Mouse (Mus musculus) C2C12 (cell line): ENCODE data around the gene Faiml.

Experiments
- CEBPB ChIP-seq: IDR thresholded peaks from one replicate; pipeline ENCODE4 v1.6.1; 2011; ENCODE audit warnings: low read depth, mild to moderate bottlenecking, control low read depth, moderate library complexity
- CTCF ChIP-seq: IDR thresholded peaks from one replicate; pipeline ENCODE4 v1.5.1; 2011; ENCODE audit not compliant: control insufficient read depth, insufficient read depth, insufficient read length
- FOSL1 ChIP-seq: IDR thresholded peaks from one replicate; pipeline ENCODE4 v1.8.0; 2011; ENCODE audit warnings: mild to moderate bottlenecking, low read length; ENCODE audit not compliant: poor library complexity, insufficient read depth, severe bottlenecking
- MAX ChIP-seq: IDR thresholded peaks from one replicate; pipeline ENCODE4 v1.6.1; 2011; ENCODE audit warnings: mild to moderate bottlenecking, control low read depth
- MYOG ChIP-seq: IDR thresholded peaks from one replicate; pipeline ENCODE4 v1.6.1; 2011; ENCODE audit not compliant: control insufficient read depth, insufficient read length; ENCODE audit errors: extremely low read depth
- USF1 ChIP-seq: IDR thresholded peaks from one replicate; pipeline ENCODE4 v1.6.1; 2011; ENCODE audit warnings: low read depth, mild to moderate bottlenecking, control low read depth, moderate library complexity

DNA sequence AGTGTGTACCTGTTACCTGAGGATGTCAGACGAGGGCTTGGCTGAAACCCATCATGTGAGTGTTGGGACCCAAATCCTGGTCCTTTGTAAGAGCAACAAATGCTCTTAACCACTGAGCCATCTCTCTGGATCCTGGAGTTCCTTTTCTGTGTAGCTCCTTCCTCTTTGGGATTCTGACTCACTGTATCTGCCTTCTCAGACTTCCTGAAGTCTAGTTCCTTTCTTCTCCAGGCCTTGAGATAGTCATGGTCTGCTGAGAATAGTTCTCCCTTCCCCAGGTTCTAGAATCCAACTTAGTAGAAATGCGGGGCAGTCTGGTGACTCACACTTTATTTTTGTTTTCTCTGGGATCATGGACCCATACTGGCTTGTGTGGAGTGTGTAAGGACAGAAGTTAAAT lies 24.4 kb downstream of the Faiml start:
- TF ChIP-seq CTCF: no peak
- TF ChIP-seq CEBPB: no peak
- no peak for TF ChIP-seq USF1
- no peak for TF ChIP-seq MYOG
- no peak for TF ChIP-seq MAX
- TF ChIP-seq FOSL1: no peak
